Mouse (Mus musculus) bone marrow, adult 2 months (tissue): Measurements from ENCODE around the gene Saal1.

Source experiments
- CTCF ChIP-seq: fragments of 200-500 bp; IDR thresholded peaks from 2 replicates; pipeline ENCODE4 v1.5.1; 2011; ENCODE audit warnings: low read length, control low read depth; ENCODE audit not compliant: control insufficient read depth, insufficient read depth
- POLR2A ChIP-seq: fragments of 200-500 bp; IDR thresholded peaks from 2 replicates; pipeline ENCODE4 v1.6.1; 2011; ENCODE audit warnings: low read depth, mild to moderate bottlenecking, control low read depth, low read length, borderline replicate concordance; ENCODE audit not compliant: control insufficient read depth

- no peak for TF ChIP-seq POLR2A
- no peak for TF ChIP-seq CTCF
These were observed 13.7 kb downstream of the Saal1 start for GRCm38 (mm10) chr7:46696754-46697153.
